Mouse (Mus musculus) hindbrain, embryonic 16.5 days (tissue): Measurements from ENCODE around the gene Cntrl. TPM values are rescaled to one million over a fixed set of nuclear protein-coding genes. Genes with fewer than 3 reads are reported as not detected.

Experiments used
- ATAC-seq: fragments of 200-750 bp; cut with Nextera tagmentation; 2 replicates; pipeline ENCODE4 v1.8.0; 2017; ENCODE audit warnings: moderate TSS enrichment, moderate library complexity
- H3K27ac ChIP-seq: fragments of 300-500 bp; sonication (generic); 2 replicates; pipeline ENCODE4 v1.5.1; 2014; ENCODE audit warnings: low read depth, mild to moderate bottlenecking, control low read depth, low read length, moderate library complexity
- H3K27me3 ChIP-seq: fragments of 300-500 bp; sonication (generic); replicated peaks from 2 replicates; pipeline ENCODE4 v1.6.1; 2014; ENCODE audit warnings: low read length; ENCODE audit not compliant: control insufficient read depth, insufficient read depth
- H3K36me3 ChIP-seq: fragments of 300-500 bp; sonication (generic); 2 replicates; pipeline ENCODE4 v1.6.1; 2014; ENCODE audit warnings: mild to moderate bottlenecking, low read length, moderate library complexity, mixed read lengths; ENCODE audit not compliant: control insufficient read depth, insufficient read depth
- H3K4me1 ChIP-seq: fragments of 300-500 bp; sonication (generic); 2 replicates; pipeline ENCODE4 v1.6.1; 2014; ENCODE audit warnings: low read depth, low read length; ENCODE audit not compliant: control insufficient read depth, insufficient read depth
- H3K4me2 ChIP-seq: fragments of 300-500 bp; sonication (generic); 2 replicates; pipeline ENCODE4 v1.6.1; 2014; ENCODE audit warnings: mild to moderate bottlenecking, low read length, control low read depth, moderate library complexity
- H3K4me3 ChIP-seq: fragments of 300-500 bp; sonication (generic); 2 replicates; pipeline ENCODE4 v1.5.1; 2014; ENCODE audit warnings: mild to moderate bottlenecking, low read length, control low read depth, moderate library complexity
- H3K9ac ChIP-seq: fragments of 300-500 bp; sonication (generic); 2 replicates; pipeline ENCODE4 v1.6.1; 2014; ENCODE audit warnings: low read depth, mild to moderate bottlenecking, control low read depth, low read length, moderate library complexity
- H3K9me3 ChIP-seq: fragments of 300-500 bp; sonication (generic); 2 replicates; pipeline ENCODE4 v1.6.1; 2014; ENCODE audit warnings: mild to moderate bottlenecking, low read length, moderate library complexity; ENCODE audit not compliant: control insufficient read depth
- WGBS: fragments of 180-500 bp; shearing (Covaris S2); extraction: QIAGEN DNeasy Blood & Tissue Kit; methylation state at CpG from one replicate; pipeline ENCODE4 v1.1.7; 2014; 5-methylcytosine and 5-hydroxymethylcytosine counted together
- polyA plus RNA-seq: library from polyadenylated mRNA; unstranded; fragments of >200 nt; fragmentation: Nextera tagmentation; extraction: Ambion mirVana; gene quantifications from 2 replicates; pipeline ENCODE4 v1.2.1, GENCODE M21; 2015

Gene Cntrl
- polyA plus RNA-seq, 1 experiment from 2014 or later: 8.9 TPM

DNA sequence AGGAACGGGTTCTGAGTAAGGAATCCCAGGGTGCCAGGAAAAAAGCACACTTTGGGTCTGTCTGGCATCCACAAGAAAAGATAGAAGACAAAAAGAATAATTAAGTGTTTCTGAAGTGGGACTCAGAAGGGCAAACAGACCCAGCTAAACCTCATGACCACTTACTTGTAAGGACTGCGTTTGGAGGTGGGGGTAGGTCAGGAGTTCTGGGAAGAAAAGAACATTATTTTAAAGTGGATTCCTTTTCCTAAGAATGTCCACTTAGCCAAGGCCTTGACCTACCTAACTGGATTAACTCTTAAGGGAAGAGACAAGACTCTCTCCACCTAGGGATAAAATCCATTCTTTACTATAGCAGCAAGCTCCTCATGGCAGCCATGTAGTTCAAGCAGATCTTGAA is 36.7 kb upstream of the Cntrl start:
- Histone ChIP-seq H3K9ac (no peak overlapping the region), H3K9me3 (no peaks in the 10 kb centered on the region), H3K4me3 (no peak overlapping the region), H3K36me3 (no peaks in the 10 kb centered on the region), H3K4me2 (no peak overlapping the region), H3K27ac (no peak overlapping the region), H3K27me3 (no peaks in the 10 kb centered on the region), H3K4me1 (no peaks in the 10 kb centered on the region)
- WGBS: 64% methylated on average over 2 of the region's 2 CpGs
- no peak for ATAC-seq

DNA sequence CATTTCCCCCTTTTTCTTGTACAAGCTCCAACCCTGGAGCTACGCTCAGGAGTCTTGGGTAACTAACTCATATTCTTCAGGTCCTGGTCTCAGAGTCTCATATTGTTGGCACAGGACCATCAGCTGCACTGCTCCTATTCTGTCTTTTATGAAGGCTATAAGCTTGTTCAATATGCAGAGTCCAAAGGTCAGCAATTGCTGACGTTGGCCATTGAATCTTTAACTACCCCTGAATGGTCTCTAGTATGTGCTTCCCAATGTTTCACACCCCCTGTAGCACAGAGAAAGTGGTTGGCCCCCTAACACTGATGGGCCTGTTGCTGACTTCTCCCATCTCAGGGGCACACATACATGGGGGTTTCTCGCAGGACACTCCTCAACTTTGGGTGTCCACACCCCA is 35.0 kb upstream of the Cntrl start:
- H3K4me1 ChIP-seq: no peaks in the 10 kb centered on the region
- no peak overlapping the region for H3K4me2 ChIP-seq
- no peak overlapping the region for H3K9ac ChIP-seq
- ATAC-seq: no peak
- H3K27ac ChIP-seq: no peak overlapping the region
- H3K4me3 ChIP-seq: no peak overlapping the region
- no peaks in the 10 kb centered on the region for H3K27me3 ChIP-seq
- no peaks in the 10 kb centered on the region for H3K9me3 ChIP-seq
- WGBS: 86% methylated on average over 3 of the region's 3 CpGs
- no peaks in the 10 kb centered on the region for H3K36me3 ChIP-seq

DNA sequence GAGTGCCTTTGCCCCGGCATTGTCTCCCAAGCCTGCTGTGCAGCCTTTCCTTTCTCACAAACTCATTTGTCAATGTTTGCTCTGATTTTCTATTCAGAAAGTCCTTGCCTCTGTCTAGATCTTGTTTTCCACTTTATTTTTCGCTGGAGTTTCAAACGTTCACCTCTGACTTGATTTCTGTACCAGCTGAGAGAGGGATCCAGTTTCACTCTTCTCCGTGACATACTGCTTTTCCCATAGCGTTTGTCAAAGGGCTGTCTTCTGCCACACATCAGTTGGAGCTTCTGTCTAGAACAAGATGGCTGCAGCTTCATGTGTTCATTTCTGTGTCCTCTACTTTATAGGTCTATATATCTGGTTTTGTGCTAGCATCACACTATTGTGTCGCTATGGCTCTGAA is 30.1 kb upstream of the Cntrl start:
- H3K9me3 ChIP-seq: no peaks in the 10 kb centered on the region
- H3K9ac ChIP-seq: no peak overlapping the region
- no peak overlapping the region for H3K27ac ChIP-seq
- no peaks in the 10 kb centered on the region for H3K27me3 ChIP-seq
- 66% methylated on average over 6 of the region's 6 CpGs for WGBS
- H3K4me3 ChIP-seq: no peak overlapping the region
- H3K36me3 ChIP-seq: no peaks in the 10 kb centered on the region
- no peak for ATAC-seq
- no peaks in the 10 kb centered on the region for H3K4me1 ChIP-seq
- H3K4me2 ChIP-seq: no peak overlapping the region

DNA sequence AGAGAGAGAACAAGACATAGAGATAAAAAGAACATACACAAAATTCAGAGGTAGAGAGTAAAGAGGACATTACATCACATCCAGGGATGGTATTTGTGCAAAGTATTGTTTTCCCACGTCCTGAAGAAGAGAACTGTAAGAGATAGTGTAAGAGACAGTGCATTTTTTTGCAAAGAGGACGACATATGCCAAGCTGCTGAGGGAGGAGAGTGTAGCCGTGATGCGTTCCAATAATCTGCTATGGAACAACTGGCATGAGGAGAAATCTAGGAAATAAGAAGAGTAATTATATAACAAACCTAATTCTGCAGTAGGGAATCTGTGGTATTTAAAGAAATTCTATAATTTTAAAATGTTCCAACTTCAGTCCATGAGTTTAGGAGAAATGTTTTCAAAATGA is 21.9 kb upstream of the Cntrl start:
- Histone ChIP-seq H3K4me1 (no peaks in the 10 kb centered on the region), H3K27ac (no peak overlapping the region), H3K9ac (no peak overlapping the region), H3K4me2 (no peak overlapping the region), H3K27me3 (no peaks in the 10 kb centered on the region), H3K36me3 (no peaks in the 10 kb centered on the region), H3K9me3 (no peaks in the 10 kb centered on the region), H3K4me3 (no peak overlapping the region)
- 78% methylated on average over 4 of the region's 4 CpGs for WGBS
- ATAC-seq: no peak

DNA sequence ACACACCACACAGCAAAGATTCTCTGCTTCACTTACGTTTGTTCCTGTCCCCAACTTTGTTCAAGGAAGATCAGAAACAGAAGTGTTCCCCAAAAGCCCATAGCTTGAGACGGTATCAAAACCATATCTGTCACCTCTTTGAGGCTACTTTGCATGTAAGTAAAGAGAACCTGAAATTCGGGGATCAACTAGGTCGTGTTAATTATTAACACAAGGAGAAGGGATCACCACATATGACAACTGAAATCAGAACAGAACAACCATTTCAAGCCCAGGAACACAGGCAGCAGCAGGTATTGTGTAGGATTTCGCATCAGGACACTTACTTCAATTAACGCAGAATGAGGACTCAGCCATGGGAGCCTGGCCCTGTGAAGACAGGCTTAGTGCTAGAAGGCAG is 8.8 kb upstream of the Cntrl start:
- Histone ChIP-seq H3K4me1 (no peaks in the 10 kb centered on the region), H3K4me2 (no peak overlapping the region), H3K9me3 (no peaks in the 10 kb centered on the region), H3K27ac (no peak overlapping the region), H3K9ac (no peak overlapping the region), H3K27me3 (no peaks in the 10 kb centered on the region), H3K4me3 (no peak overlapping the region), H3K36me3 (no peaks in the 10 kb centered on the region)
- 85% methylated on average over 6 of the region's 6 CpGs for WGBS
- no peak for ATAC-seq

DNA sequence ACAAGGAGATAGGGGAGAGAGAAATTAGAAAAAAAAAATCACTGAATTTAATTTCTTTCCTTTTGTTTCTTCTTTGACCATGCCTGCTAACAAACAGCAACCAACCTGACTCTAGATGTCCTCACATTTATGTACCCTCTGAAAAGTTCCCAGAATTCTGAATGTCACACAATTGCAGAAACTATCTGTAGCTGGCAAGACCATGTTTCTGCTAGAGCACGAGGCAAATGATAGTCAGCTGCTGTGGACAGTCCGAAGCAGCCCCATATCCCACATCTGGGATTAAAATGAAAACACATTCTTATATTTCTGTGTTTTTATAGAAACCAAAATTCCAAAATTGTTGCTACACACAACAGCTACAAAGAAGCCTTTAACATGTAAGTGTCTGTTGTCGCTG is 7.8 kb upstream of the Cntrl start, which contains the start of gene AI182371:
AI182371 (minus strand) TSS at position 101 of the 400 bp plus-strand sequence.
- Histone ChIP-seq H3K4me3 (no peak within 1 kb of the TSS), H3K27ac (no peak within 1 kb of the TSS), H3K36me3 (no peaks in the 10 kb centered on the region), H3K4me2 (no peak within 1 kb of the TSS), H3K4me1 (no peaks in the 10 kb centered on the region), H3K9me3 (no peaks in the 10 kb centered on the region), H3K9ac (no peak within 1 kb of the TSS), H3K27me3 (no peaks in the 10 kb centered on the region)
- WGBS: 96% methylated on average over 3 of the region's 3 CpGs
- ATAC-seq: no peak

DNA sequence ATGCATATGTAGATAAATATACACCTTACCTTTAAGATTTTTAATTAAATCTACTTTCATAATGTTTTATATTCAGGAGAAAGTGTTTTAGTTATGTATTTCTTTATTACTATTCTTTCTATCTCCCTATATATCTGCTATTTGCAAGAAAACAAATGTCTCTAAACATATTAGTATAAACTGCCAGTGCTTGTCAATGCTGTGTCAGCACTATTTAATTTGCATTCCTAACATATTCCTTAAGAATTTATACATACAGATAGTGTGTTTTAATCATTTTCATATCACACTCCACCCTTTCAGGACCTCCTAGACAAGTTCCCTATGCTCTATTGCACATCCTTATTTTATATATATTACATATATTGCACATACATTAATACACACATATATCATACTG is 6.5 kb upstream of the Cntrl start:
- H3K27me3 ChIP-seq: no peaks in the 10 kb centered on the region
- H3K4me1 ChIP-seq: no peaks in the 10 kb centered on the region
- H3K9me3 ChIP-seq: no peaks in the 10 kb centered on the region
- H3K36me3 ChIP-seq: no peaks in the 10 kb centered on the region
- H3K4me2 ChIP-seq: no peak overlapping the region
- ATAC-seq: no peak
- H3K9ac ChIP-seq: no peak overlapping the region
- H3K27ac ChIP-seq: no peak overlapping the region
- H3K4me3 ChIP-seq: no peak overlapping the region

DNA sequence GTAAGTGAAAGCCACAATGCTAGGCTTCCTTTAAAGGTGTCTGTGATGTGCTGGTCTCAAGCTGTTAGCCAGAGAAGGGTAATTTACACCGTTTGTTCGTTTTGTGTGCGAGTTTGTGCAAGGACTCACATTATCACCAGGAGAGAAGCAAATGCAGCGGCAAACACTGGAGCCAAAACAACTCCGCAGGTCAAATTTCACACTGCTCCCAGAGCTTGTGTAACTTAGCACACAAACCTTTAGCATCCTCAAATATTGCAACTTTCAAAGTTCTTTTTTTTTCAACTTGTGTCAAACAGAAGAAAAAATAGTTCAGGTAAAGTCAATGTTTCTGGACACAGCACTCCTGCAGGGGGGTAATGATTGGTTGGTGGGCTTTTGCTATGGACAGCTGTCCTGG is 5.7 kb upstream of the Cntrl start:
- 70% methylated on average over 5 of the region's 5 CpGs for WGBS
- Histone ChIP-seq H3K4me1 (no peaks in the 10 kb centered on the region), H3K4me2 (no peak overlapping the region), H3K9ac (no peak overlapping the region), H3K27ac (no peak overlapping the region), H3K4me3 (no peak overlapping the region), H3K9me3 (no peaks in the 10 kb centered on the region), H3K36me3 (no peaks in the 10 kb centered on the region), H3K27me3 (no peaks in the 10 kb centered on the region)
- ATAC-seq: no peak

DNA sequence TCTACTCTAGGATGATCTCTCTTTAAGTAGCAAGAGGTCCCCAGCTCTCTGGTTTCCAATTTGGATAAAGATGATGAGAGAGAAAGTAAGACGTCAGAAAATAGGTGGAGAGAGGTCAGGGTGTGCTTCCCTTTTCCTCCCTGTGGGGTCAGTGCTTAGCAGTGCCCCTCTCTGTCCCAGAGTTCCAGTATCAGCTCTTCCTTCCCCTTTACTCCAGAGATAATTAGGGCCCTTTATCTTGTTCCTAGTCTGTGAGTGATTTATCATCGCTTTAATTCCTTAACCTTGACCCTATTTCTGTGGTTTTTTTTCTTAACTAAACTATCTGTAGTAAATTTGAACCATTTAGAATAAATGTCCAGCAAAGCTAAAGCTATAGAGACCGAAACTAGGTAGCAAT is 4.4 kb upstream of the Cntrl start:
- Histone ChIP-seq H3K9me3 (no peaks in the 10 kb centered on the region), H3K27ac (no peak overlapping the region), H3K4me2 (no peak overlapping the region), H3K4me1 (no peaks in the 10 kb centered on the region), H3K27me3 (no peaks in the 10 kb centered on the region), H3K36me3 (no peaks in the 10 kb centered on the region), H3K4me3 (no peak overlapping the region), H3K9ac (no peak overlapping the region)
- WGBS: 67% methylated on average over 3 of the region's 3 CpGs
- no peak for ATAC-seq

DNA sequence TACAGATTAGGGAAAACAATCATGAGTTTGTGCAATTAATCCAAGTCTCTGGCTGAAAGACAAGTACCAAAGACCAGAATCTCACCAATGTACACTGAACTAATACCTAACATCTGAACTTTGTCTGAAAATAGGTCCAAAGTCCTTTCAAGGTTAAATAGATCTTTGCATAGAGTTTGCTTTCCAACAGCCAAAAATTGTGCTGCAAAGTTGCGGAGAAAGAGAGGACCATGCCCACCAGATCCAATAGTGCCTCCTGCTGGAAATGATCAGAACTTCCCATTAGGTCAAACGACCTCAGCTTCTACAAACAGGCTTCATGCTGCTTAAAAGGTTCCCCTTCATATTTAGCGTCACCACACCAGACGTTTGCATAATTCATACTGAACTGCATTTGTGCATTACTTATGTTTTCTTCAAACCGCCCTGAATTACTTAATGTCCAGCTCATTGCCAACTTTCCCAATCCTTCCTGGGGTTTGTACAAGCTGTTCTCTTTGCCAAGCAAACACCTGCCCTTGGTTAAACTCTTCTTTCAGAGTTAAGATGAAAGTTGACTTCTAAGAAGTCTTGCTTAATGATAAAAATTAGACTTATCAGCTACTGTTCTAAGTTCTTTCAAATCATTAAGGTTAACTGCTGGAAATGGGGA is 1.2 kb upstream of the Cntrl start:
- H3K9me3 ChIP-seq: no peaks in the 10 kb centered on the region
- WGBS: 52% methylated on average over 5 of the region's 5 CpGs
- H3K27ac ChIP-seq: no peak overlapping the region
- H3K4me3 ChIP-seq: no peak overlapping the region
- H3K4me2 ChIP-seq: no peak overlapping the region
- H3K36me3 ChIP-seq: no peaks in the 10 kb centered on the region
- no peak overlapping the region for H3K9ac ChIP-seq
- H3K27me3 ChIP-seq: no peaks in the 10 kb centered on the region
- H3K4me1 ChIP-seq: 0 out of 2 replicates have a peak, but pooled peaks cover 3% of the 10 kb centered on the region
- ATAC-seq: no peak
